ENCODE assay signal across 20 mouse cellular contexts in the genomic region with DNA sequence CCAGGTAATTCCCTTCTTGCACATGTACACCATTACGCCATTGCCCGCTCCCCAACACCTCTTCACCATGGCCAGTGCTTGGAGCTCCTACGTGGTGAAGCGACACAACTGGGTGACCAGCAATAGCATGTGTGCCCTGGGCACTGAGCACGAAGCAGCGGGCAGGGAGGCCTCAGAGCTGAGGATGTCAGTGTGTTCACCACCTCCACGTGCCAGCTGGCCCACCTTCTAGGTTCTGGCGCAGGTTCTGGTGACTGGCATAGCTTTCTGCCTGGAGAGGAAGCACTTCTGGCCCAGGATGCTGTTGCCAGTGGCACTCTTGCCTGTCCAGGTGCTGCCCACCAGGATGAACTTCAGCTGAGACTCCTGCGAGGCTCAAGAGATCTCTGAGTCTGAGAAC. TPM values are rescaled to one million over a fixed set of nuclear protein-coding genes. Genes with fewer than 3 reads are reported as not detected.
DNase-seq lines count a peak whose midpoint lies in the region; ATAC-seq and TF ChIP-seq lines count a peak whose summit lies in the region.
"Had no signal": no experiment of that assay in that cellular context is flagged by ENCODE, and none has a peak within 500 bp of the region (broad histone marks: within the 10 kb centered on the region; RNA-seq: fewer than 3 reads in every experiment).

No protein-coding gene starts in this region.

- H3K9me3 ChIP-seq in intestine, embryonic 14.5 days (ENCODE audit: control insufficient read depth, low read length): no peaks in the 10 kb centered on the region
- H3K9me3 ChIP-seq in intestine, postnatal 0 days (ENCODE audit: control insufficient read depth): no peaks in the 10 kb centered on the region
- no peaks in the 10 kb centered on the region for H3K9me3 ChIP-seq in kidney, embryonic 16.5 days (ENCODE audit: low read length)
- H3K9me3 ChIP-seq in megakaryocyte, embryonic 14.5 days: no peaks in the 10 kb centered on the region
- H3K9me3 ChIP-seq: embryonic facial prominence, embryonic 13.5 days; forebrain, embryonic 12.5 days; heart, embryonic 15.5 days; hindbrain, embryonic 10.5 days had no signal

- H3K9ac ChIP-seq in intestine, embryonic 14.5 days (ENCODE audit: low read length): no peak overlapping the region
- no peak overlapping the region for H3K9ac ChIP-seq in intestine, postnatal 0 days (ENCODE audit: low read depth, low read length)
- no peak overlapping the region for H3K9ac ChIP-seq in kidney, embryonic 16.5 days (replicated peaks; ENCODE audit: low read length)
- H3K9ac ChIP-seq: embryonic facial prominence, embryonic 13.5 days; forebrain, embryonic 12.5 days; heart, embryonic 15.5 days; hindbrain, embryonic 14.5 days had no signal

- no peak overlapping the region for H3K4me3 ChIP-seq in intestine, embryonic 14.5 days (ENCODE audit: low read depth, low read length)
- no peak overlapping the region for H3K4me3 ChIP-seq in intestine, postnatal 0 days (ENCODE audit: low read depth, low read length)
- H3K4me3 ChIP-seq in kidney, embryonic 16.5 days (ENCODE audit: low read length): no peak overlapping the region
- peak overlapping the region; percentile 20 for H3K4me3 ChIP-seq in megakaryocyte, embryonic 14.5 days (replicated peaks)
- H3K4me3 ChIP-seq: embryonic facial prominence, embryonic 13.5 days; forebrain, embryonic 12.5 days; heart, adult 2 months; heart, embryonic 15.5 days; hindbrain, embryonic 10.5 days had no signal

- 98% methylated on average over 9 of the region's 9 CpGs for WGBS in intestine, embryonic 14.5 days
- WGBS in intestine, postnatal 0 days: 93% methylated on average over 9 of the region's 9 CpGs
- 97% methylated on average over 9 of the region's 9 CpGs for WGBS in kidney, embryonic 16.5 days

- H3K4me1 ChIP-seq in intestine, embryonic 14.5 days (replicated peaks; ENCODE audit: control insufficient read depth, insufficient read depth, low read length): no peaks in the 10 kb centered on the region
- peaks cover 4% of the 10 kb centered on the region for H3K4me1 ChIP-seq in intestine, postnatal 0 days (replicated peaks; ENCODE audit: control insufficient read depth, insufficient read depth, low read length)
- no peaks in the 10 kb centered on the region for H3K4me1 ChIP-seq in kidney, embryonic 16.5 days (ENCODE audit: insufficient read depth, low read length)
- peaks cover 27% of the 10 kb centered on the region for H3K4me1 ChIP-seq in megakaryocyte, embryonic 14.5 days
- H3K4me1 ChIP-seq: embryonic facial prominence, embryonic 13.5 days; forebrain, embryonic 12.5 days; heart, embryonic 15.5 days; hindbrain, embryonic 10.5 days had no signal

- H3K36me3 ChIP-seq in intestine, embryonic 14.5 days (ENCODE audit: control insufficient read depth, insufficient read depth, low read length): no peaks in the 10 kb centered on the region
- no peaks in the 10 kb centered on the region for H3K36me3 ChIP-seq in intestine, postnatal 0 days (ENCODE audit: control insufficient read depth, insufficient read depth)
- H3K36me3 ChIP-seq in kidney, embryonic 16.5 days (ENCODE audit: insufficient read depth, low read length): no peaks in the 10 kb centered on the region
- H3K36me3 ChIP-seq in megakaryocyte, embryonic 14.5 days (replicated peaks; ENCODE audit: low read length): no peaks in the 10 kb centered on the region
- H3K36me3 ChIP-seq: embryonic facial prominence, embryonic 13.5 days; forebrain, embryonic 12.5 days; heart, embryonic 15.5 days; hindbrain, embryonic 10.5 days had no signal

- no peak for TF ChIP-seq CTCF in intestine, postnatal 0 days (IDR thresholded peaks at IDR 0.05; ENCODE audit: low read depth)

- no peak for ATAC-seq in intestine, embryonic 14.5 days (replicated peaks; ENCODE audit: low FRiP score, low TSS enrichment, low read depth)
- no peak for ATAC-seq in intestine, postnatal 0 days
- ATAC-seq in kidney, embryonic 16.5 days (ENCODE audit: low FRiP score, low TSS enrichment): no peak
- ATAC-seq in megakaryocyte, adult 5-6 weeks (ENCODE audit: poor library complexity, severe bottlenecking): no peak
- ATAC-seq: forebrain, embryonic 16.5 days had no signal

- H3K27ac ChIP-seq in intestine, embryonic 14.5 days (ENCODE audit: low read depth): peak overlapping the region; percentile 59
- H3K27ac ChIP-seq in intestine, postnatal 0 days (ENCODE audit: low read depth, low read length): no peak overlapping the region
- peak overlapping the region; percentile 70 for H3K27ac ChIP-seq in kidney, embryonic 16.5 days (ENCODE audit: low read length)
- H3K27ac ChIP-seq: embryonic facial prominence, embryonic 13.5 days; forebrain, embryonic 12.5 days; heart, adult 2 months; heart, embryonic 15.5 days; hindbrain, embryonic 10.5 days; hindbrain, embryonic 14.5 days had no signal

- no peak for DNase-seq in intestine, embryonic 14.5 days (ENCODE audit: low spot score)
- no peak for DNase-seq in kidney, postnatal 10 days
- DNase-seq: adrenal gland, adult 2 months; adrenal gland, postnatal 25 days; cerebellum, adult 18-20 months; cerebellum, postnatal 36 days; gastrocnemius, postnatal 10 days; heart, adult 2 months; heart, postnatal 14 days had no signal

- H3K27me3 ChIP-seq in intestine, embryonic 14.5 days (replicated peaks; ENCODE audit: control insufficient read depth, insufficient read depth, low read length): no peaks in the 10 kb centered on the region
- H3K27me3 ChIP-seq in intestine, postnatal 0 days (replicated peaks; ENCODE audit: control insufficient read depth, insufficient read depth, low read length): no peaks in the 10 kb centered on the region
- H3K27me3 ChIP-seq in kidney, embryonic 16.5 days (ENCODE audit: insufficient read depth, low read length): no peaks in the 10 kb centered on the region
- H3K27me3 ChIP-seq in megakaryocyte, embryonic 14.5 days (replicated peaks): peaks cover 14% of the 10 kb centered on the region
- H3K27me3 ChIP-seq: embryonic facial prominence, embryonic 13.5 days; forebrain, embryonic 12.5 days; heart, embryonic 15.5 days had no signal

- H3K4me2 ChIP-seq in intestine, embryonic 14.5 days (ENCODE audit: low read length): no peak overlapping the region
- no peak overlapping the region for H3K4me2 ChIP-seq in intestine, postnatal 0 days (replicated peaks; ENCODE audit: low read depth)
- no peak overlapping the region for H3K4me2 ChIP-seq in kidney, embryonic 16.5 days (replicated peaks; ENCODE audit: low read depth, low read length)
- H3K4me2 ChIP-seq: embryonic facial prominence, embryonic 13.5 days; forebrain, embryonic 12.5 days; heart, embryonic 11.5 days; heart, embryonic 15.5 days; hindbrain, embryonic 14.5 days had no signal

RNA-seq across cellular contexts. Expression of a gene that starts 10.5 kb away (rescaled TPM):
- polyA plus RNA-seq in intestine, embryonic 14.5 days (2014; fragmentation: Nextera tagmentation; extraction: Ambion mirVana): 14.1 and 15.9 TPM in 2 replicates
- 9.9 and 10.2 TPM in 2 replicates for polyA plus RNA-seq in intestine, postnatal 0 days (2015; fragmentation: Nextera tagmentation; extraction: Ambion mirVana)
- 12.7 and 14.8 TPM in 2 replicates for polyA plus RNA-seq in kidney, embryonic 16.5 days (2015; fragmentation: Nextera tagmentation; extraction: Ambion mirVana)
- polyA plus RNA-seq in megakaryocyte, embryonic 14.5 days (2012; ENCODE audit: insufficient read depth, low replicate concordance): 2.5 TPM in 1 of 2 replicates, not detected in the other
- 5.0 and 11.2 TPM in 2 replicates for total RNA-seq in megakaryocyte, adult 5-6 weeks (2015)
- 8.9 and 10.4 TPM in 2 replicates for total RNA-seq in megakaryocyte, adult 5-6 weeks (2017)

RNA-seq across cellular contexts. Expression of a gene that starts 18.4 kb away (rescaled TPM):
- 0.73 and 0.77 TPM in 2 replicates for polyA plus RNA-seq in intestine, embryonic 14.5 days (2014; fragmentation: Nextera tagmentation; extraction: Ambion mirVana)
- polyA plus RNA-seq in intestine, postnatal 0 days (2015; fragmentation: Nextera tagmentation; extraction: Ambion mirVana): 1.1 and 1.2 TPM in 2 replicates
- polyA plus RNA-seq in kidney, embryonic 16.5 days (2015; fragmentation: Nextera tagmentation; extraction: Ambion mirVana): 3.5 TPM in 2 replicates
- polyA plus RNA-seq in megakaryocyte, embryonic 14.5 days (2012; ENCODE audit: insufficient read depth, low replicate concordance): 0.31 TPM in 1 of 2 replicates, not detected in the other
- 2.8 and 2.9 TPM in 2 replicates for total RNA-seq in megakaryocyte, adult 5-6 weeks (2015)
- total RNA-seq in megakaryocyte, adult 5-6 weeks (2017): 4.9 and 8.0 TPM in 2 replicates

RNA-seq across cellular contexts. Expression of a gene that starts 18.9 kb away (rescaled TPM):
- 18.3 and 19.1 TPM in 2 replicates for polyA plus RNA-seq in intestine, embryonic 14.5 days (2014; fragmentation: Nextera tagmentation; extraction: Ambion mirVana)
- polyA plus RNA-seq in intestine, postnatal 0 days (2015; fragmentation: Nextera tagmentation; extraction: Ambion mirVana): 9.6 and 11.3 TPM in 2 replicates
- 84.6 and 86.0 TPM in 2 replicates for polyA plus RNA-seq in kidney, embryonic 16.5 days (2015; fragmentation: Nextera tagmentation; extraction: Ambion mirVana)
- polyA plus RNA-seq in megakaryocyte, embryonic 14.5 days (2012; ENCODE audit: insufficient read depth, low replicate concordance): 0.32 TPM in 1 of 2 replicates, not detected in the other
- total RNA-seq in megakaryocyte, adult 5-6 weeks (2015): 24.2 and 24.8 TPM in 2 replicates
- total RNA-seq in megakaryocyte, adult 5-6 weeks (2017): 46.0 and 76.0 TPM in 2 replicates

RNA-seq across cellular contexts. Expression of a gene that starts 38.9 kb away (rescaled TPM):
- 0.70 and 1.0 TPM in 2 replicates for polyA plus RNA-seq in intestine, embryonic 14.5 days (2014; fragmentation: Nextera tagmentation; extraction: Ambion mirVana)
- 0.55 and 0.63 TPM in 2 replicates for polyA plus RNA-seq in intestine, postnatal 0 days (2015; fragmentation: Nextera tagmentation; extraction: Ambion mirVana)
- 4.3 and 5.4 TPM in 2 replicates for polyA plus RNA-seq in kidney, embryonic 16.5 days (2015; fragmentation: Nextera tagmentation; extraction: Ambion mirVana)
- 2.0 and 7.4 TPM in 2 replicates for polyA plus RNA-seq in megakaryocyte, embryonic 14.5 days (2012; ENCODE audit: insufficient read depth, low replicate concordance)
- not detected in 2 replicates for total RNA-seq in megakaryocyte, adult 5-6 weeks (2015)
- total RNA-seq in megakaryocyte, adult 5-6 weeks (2017): not detected in 2 replicates

RNA-seq across cellular contexts. Expression of a gene that starts 42.6 kb away (rescaled TPM):
- polyA plus RNA-seq in intestine, embryonic 14.5 days (2014; fragmentation: Nextera tagmentation; extraction: Ambion mirVana): 22.8 and 24.3 TPM in 2 replicates
- 13.6 and 15.8 TPM in 2 replicates for polyA plus RNA-seq in intestine, postnatal 0 days (2015; fragmentation: Nextera tagmentation; extraction: Ambion mirVana)
- polyA plus RNA-seq in kidney, embryonic 16.5 days (2015; fragmentation: Nextera tagmentation; extraction: Ambion mirVana): 59.4 and 67.3 TPM in 2 replicates
- 1.2 and 5.9 TPM in 2 replicates for polyA plus RNA-seq in megakaryocyte, embryonic 14.5 days (2012; ENCODE audit: insufficient read depth, low replicate concordance)
- 6.2 and 10.6 TPM in 2 replicates for total RNA-seq in megakaryocyte, adult 5-6 weeks (2015)
- 15.7 and 23.1 TPM in 2 replicates for total RNA-seq in megakaryocyte, adult 5-6 weeks (2017)
